Mouse (Mus musculus): ENCODE measurements around the gene Zfp287. TPM values are rescaled to one million over a fixed set of nuclear protein-coding genes. Genes with fewer than 3 reads are reported as not detected.

The Zfp287 gene
- polyA plus RNA-seq, 1 experiment from 2014 or later, result 2.5 TPM

DNA sequence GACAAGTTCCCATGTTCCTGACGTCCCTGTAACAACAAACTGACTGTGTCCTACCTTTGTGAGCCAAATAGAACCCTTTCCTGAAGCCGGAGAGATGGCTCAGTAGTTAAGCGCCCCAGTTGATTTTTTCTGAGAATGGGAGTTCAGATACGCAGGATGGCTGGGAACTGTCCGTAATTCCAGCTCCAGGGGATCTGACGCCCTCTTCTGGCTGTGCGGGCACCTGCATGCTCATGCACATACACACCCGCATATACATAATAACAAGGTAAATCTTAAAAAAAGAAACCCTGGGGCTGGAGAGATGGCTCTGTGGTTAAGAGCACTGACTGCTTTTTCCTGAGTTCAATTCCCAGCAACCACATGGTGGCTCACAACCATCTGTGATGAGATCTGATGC is 36.6 kb downstream of the Zfp287 start:
- TF ChIP-seq CTCF (IDR thresholded peaks at IDR 0.05; ENCODE audit: low read depth), result no peak
- no peak for TF ChIP-seq EP300 (optimal IDR thresholded peaks at IDR 0.05)
- no peak for DNase-seq (ENCODE audit: low spot score)
- Histone ChIP-seq H3K4me2 (replicated peaks; ENCODE audit: low read depth) (no peak overlapping the region), H3K27ac (replicated peaks) (no peak overlapping the region), H3K4me1 (replicated peaks; ENCODE audit: control insufficient read depth, insufficient read depth) (no peaks in the 10 kb centered on the region), H3K36me3 (ENCODE audit: control insufficient read depth, insufficient read depth, low read length) (no peaks in the 10 kb centered on the region), H3K9me3 (ENCODE audit: control insufficient read depth, low read length) (no peaks in the 10 kb centered on the region), H3K9ac (ENCODE audit: low read length) (no peak overlapping the region), H3K4me3 (ENCODE audit: low read depth, low read length) (no peak overlapping the region), H3K27me3 (ENCODE audit: control insufficient read depth, insufficient read depth, low read length) (no peaks in the 10 kb centered on the region)
- 93% methylated on average over 8 of the region's 8 CpGs for WGBS
- no peak for ATAC-seq (ENCODE audit: low FRiP score, low TSS enrichment)

DNA sequence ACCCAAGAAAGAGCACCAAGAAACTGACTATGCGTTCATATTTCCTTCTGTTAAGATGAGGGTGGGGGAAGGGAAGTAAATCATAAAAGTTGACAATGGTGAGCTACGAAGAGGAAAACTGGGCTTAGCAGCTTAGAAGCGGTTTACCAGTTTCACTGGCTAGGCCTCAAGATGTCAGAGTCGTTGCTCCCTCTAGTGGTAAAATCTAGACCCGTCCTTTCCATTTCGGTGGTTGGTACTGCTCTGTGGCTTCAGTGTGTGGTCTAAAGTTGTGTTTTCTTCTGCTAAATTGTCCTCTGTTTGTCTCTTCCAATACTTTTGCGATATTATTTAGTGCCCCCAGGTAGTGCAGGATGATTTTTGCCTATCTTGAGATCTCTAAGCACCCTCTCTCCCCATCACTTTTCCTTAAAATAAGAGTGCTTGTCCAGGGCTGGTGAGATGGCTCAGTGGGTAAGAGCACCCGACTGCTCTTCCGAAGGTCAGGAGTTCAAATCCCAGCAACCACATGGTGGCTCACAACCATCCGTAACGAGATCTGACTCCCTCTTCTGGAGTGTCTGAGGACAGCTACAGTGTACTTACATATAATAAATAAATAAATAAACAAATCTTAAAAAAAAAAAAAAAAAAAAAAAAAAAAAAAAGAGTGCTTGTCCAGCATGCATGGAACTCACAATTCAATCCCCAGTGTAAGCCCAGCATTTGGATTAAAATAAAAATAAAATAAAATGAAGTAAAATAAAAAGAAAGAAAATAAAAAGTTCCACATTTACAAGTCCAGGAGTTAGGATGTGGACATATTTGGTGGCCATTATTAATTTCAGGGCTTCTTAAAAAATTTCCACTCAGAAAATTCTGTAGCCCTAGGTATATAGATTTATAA is 38.2 kb downstream of the Zfp287 start:
- Histone ChIP-seq H3K4me1 (replicated peaks; ENCODE audit: control insufficient read depth, insufficient read depth) (no peaks in the 10 kb centered on the region), H3K27ac (replicated peaks) (no peak overlapping the region), H3K9ac (ENCODE audit: low read length) (no peak overlapping the region), H3K9me3 (ENCODE audit: control insufficient read depth, low read length) (no peaks in the 10 kb centered on the region), H3K27me3 (ENCODE audit: control insufficient read depth, insufficient read depth, low read length) (no peaks in the 10 kb centered on the region), H3K4me2 (replicated peaks; ENCODE audit: low read depth) (no peak overlapping the region), H3K4me3 (ENCODE audit: low read depth, low read length) (no peak overlapping the region), H3K36me3 (ENCODE audit: control insufficient read depth, insufficient read depth, low read length) (no peaks in the 10 kb centered on the region)
- ATAC-seq (ENCODE audit: low FRiP score, low TSS enrichment) (peak; percentile 83), DNase-seq (ENCODE audit: low spot score) (peak; percentile 56)
- TF ChIP-seq CTCF (IDR thresholded peaks at IDR 0.05; ENCODE audit: low read depth) (peak; percentile 87), EP300 (optimal IDR thresholded peaks at IDR 0.05) (no peak)
- 24% methylated on average over 9 of the region's 11 CpGs for WGBS

DNA sequence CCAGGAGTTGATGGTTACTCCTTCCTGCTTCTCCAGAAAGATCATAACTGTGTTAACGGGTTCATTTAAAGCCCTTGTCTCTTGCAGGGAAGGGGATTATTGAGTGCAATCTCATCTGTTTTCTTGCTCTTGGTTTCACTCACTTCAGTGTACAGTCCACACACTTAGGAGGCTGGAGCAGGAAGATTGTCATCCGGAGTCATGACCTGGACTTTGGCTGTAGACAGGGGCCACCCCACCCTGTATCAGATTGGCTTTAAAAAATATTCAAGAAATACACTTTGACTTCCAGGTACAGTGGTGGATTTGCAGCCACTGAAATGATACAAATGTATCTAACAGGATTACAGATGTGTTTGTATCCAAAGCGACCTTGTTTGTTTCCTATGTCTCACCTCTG is 40.1 kb downstream of the Zfp287 start:
- Histone ChIP-seq H3K4me1 (replicated peaks; ENCODE audit: control insufficient read depth, insufficient read depth) (no peaks in the 10 kb centered on the region), H3K36me3 (ENCODE audit: control insufficient read depth, insufficient read depth, low read length) (no peaks in the 10 kb centered on the region), H3K9ac (ENCODE audit: low read length) (no peak overlapping the region), H3K4me2 (replicated peaks; ENCODE audit: low read depth) (no peak overlapping the region), H3K27me3 (ENCODE audit: control insufficient read depth, insufficient read depth, low read length) (no peaks in the 10 kb centered on the region), H3K9me3 (ENCODE audit: control insufficient read depth, low read length) (no peaks in the 10 kb centered on the region), H3K27ac (replicated peaks) (no peak overlapping the region), H3K4me3 (ENCODE audit: low read depth, low read length) (no peak overlapping the region)
- ATAC-seq (ENCODE audit: low FRiP score, low TSS enrichment) (no peak), DNase-seq (ENCODE audit: low spot score) (no peak)
- TF ChIP-seq EP300 (optimal IDR thresholded peaks at IDR 0.05) (no peak), CTCF (IDR thresholded peaks at IDR 0.05; ENCODE audit: low read depth) (no peak)
- WGBS, result 86% methylated on average over 3 of the region's 3 CpGs

DNA sequence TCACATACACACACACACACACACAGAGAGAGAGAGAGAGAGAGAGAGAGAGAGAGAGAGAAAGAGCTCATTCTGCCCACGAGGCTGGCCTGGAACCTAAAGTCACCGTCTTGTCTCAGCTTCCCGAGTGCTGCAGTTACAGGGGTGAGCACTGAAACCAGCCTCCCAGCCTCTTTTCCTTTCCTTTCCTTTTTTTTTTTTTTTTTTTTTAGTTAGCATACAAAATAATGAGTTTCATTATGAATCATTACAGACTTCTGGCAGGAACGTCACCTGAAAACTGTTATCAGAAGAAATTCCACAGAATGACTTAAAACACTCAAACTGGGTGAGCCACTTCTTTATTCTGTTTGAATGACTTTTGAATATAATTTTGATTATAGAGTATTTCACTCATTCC is 51.8 kb downstream of the Zfp287 start:
- Histone ChIP-seq H3K27me3 (ENCODE audit: control insufficient read depth, insufficient read depth, low read length) (no peaks in the 10 kb centered on the region), H3K4me1 (replicated peaks; ENCODE audit: control insufficient read depth, insufficient read depth) (no peaks in the 10 kb centered on the region), H3K4me3 (ENCODE audit: low read depth, low read length) (no peak overlapping the region), H3K27ac (replicated peaks) (no peak overlapping the region), H3K9ac (ENCODE audit: low read length) (no peak overlapping the region), H3K36me3 (ENCODE audit: control insufficient read depth, insufficient read depth, low read length) (no peaks in the 10 kb centered on the region), H3K9me3 (ENCODE audit: control insufficient read depth, low read length) (no peaks in the 10 kb centered on the region), H3K4me2 (replicated peaks; ENCODE audit: low read depth) (no peak overlapping the region)
- TF ChIP-seq CTCF (IDR thresholded peaks at IDR 0.05; ENCODE audit: low read depth) (no peak), EP300 (optimal IDR thresholded peaks at IDR 0.05) (no peak)
- 64% methylated on average over 4 of the region's 4 CpGs for WGBS
- ATAC-seq (ENCODE audit: low FRiP score, low TSS enrichment), result no peak
- DNase-seq (ENCODE audit: low spot score), result no peak

DNA sequence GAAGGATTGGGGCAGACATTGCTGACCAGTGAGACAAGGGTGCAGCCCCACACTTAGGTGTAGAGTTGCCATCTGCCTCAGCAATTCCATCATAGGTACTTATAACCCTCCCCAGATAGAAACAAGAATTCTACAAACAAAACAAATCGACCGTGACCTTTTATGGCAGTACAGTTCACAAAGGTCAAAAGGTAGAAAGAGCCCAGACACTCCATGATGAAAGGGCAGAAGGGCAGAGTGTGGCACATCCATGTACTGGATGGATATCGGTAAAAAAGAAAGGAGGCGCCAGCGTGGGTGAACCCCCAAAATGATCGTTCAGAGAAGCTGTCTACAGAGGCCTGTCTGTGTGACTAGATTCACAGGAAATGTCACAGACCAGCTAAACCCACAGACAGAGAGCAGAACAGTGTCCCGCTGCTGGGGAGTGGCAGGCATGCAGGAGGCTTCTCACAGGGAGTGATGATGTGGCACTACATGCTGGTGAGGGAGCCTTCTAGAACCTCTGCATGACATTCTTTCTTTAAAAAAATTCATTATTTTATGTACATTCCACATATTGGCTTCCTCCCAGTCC is 52.8 kb downstream of the Zfp287 start:
- H3K9me3 ChIP-seq (ENCODE audit: control insufficient read depth, low read length), result no peaks in the 10 kb centered on the region
- H3K4me2 ChIP-seq (replicated peaks; ENCODE audit: low read depth), result no peak overlapping the region
- ATAC-seq (ENCODE audit: low FRiP score, low TSS enrichment) (no peak), DNase-seq (ENCODE audit: low spot score) (no peak)
- TF ChIP-seq EP300 (optimal IDR thresholded peaks at IDR 0.05) (no peak), CTCF (IDR thresholded peaks at IDR 0.05; ENCODE audit: low read depth) (no peak)
- H3K36me3 ChIP-seq (ENCODE audit: control insufficient read depth, insufficient read depth, low read length), result no peaks in the 10 kb centered on the region
- 80% methylated on average over 7 of the region's 7 CpGs for WGBS
- H3K9ac ChIP-seq (ENCODE audit: low read length), result no peak overlapping the region
- no peak overlapping the region for H3K4me3 ChIP-seq (ENCODE audit: low read depth, low read length)
- no peaks in the 10 kb centered on the region for H3K4me1 ChIP-seq (replicated peaks; ENCODE audit: control insufficient read depth, insufficient read depth)
- H3K27ac ChIP-seq (replicated peaks), result no peak overlapping the region
- H3K27me3 ChIP-seq (ENCODE audit: control insufficient read depth, insufficient read depth, low read length), result no peaks in the 10 kb centered on the region

DNA sequence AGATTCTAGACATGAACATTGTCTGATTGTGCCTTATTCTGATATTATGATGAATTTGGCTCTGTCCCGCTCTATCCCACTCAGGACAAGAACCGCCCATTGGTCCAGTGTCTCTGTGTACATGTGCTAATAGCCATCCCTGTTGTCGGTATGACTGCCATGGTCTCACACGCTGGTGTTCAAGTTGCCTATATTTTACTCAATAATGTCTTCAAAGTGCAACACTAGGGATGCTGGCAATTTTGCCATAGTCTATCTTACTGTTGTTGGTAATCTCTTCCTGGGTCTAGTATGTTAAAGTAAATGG is 55.5 kb downstream of the Zfp287 start:
- WGBS, result 94% methylated on average over 4 of the region's 4 CpGs
- Histone ChIP-seq H3K4me1 (replicated peaks; ENCODE audit: control insufficient read depth, insufficient read depth) (no peaks in the 10 kb centered on the region), H3K27me3 (ENCODE audit: control insufficient read depth, insufficient read depth, low read length) (no peaks in the 10 kb centered on the region), H3K4me2 (replicated peaks; ENCODE audit: low read depth) (no peak overlapping the region), H3K36me3 (ENCODE audit: control insufficient read depth, insufficient read depth, low read length) (no peaks in the 10 kb centered on the region), H3K9me3 (ENCODE audit: control insufficient read depth, low read length) (no peaks in the 10 kb centered on the region), H3K9ac (ENCODE audit: low read length) (no peak overlapping the region), H3K27ac (replicated peaks) (no peak overlapping the region), H3K4me3 (ENCODE audit: low read depth, low read length) (no peak overlapping the region)
- TF ChIP-seq EP300 (optimal IDR thresholded peaks at IDR 0.05), result no peak
- TF ChIP-seq CTCF (IDR thresholded peaks at IDR 0.05; ENCODE audit: low read depth), result no peak
- DNase-seq (ENCODE audit: low spot score) (no peak), ATAC-seq (ENCODE audit: low FRiP score, low TSS enrichment) (0 out of 2 replicates have a peak, but pooled peaks have one; percentile 18)

Measured in stomach, postnatal 0 days (tissue).